In genomic region chr13:76844629-76845255, GRCm38 (mm10) we compare ENCODE assay signal across 8 mouse cellular contexts.
DNase-seq lines count a peak whose midpoint lies in the region; ATAC-seq and TF ChIP-seq lines count a peak whose summit lies in the region.

No protein-coding gene starts in this region.

- H3K9me3 ChIP-seq in hindbrain, embryonic 10.5 days: no peaks in the 10 kb centered on the region
- H3K9me3 ChIP-seq in midbrain, embryonic 11.5 days (ENCODE audit: control insufficient read depth, low read length): no peaks in the 10 kb centered on the region

- WGBS in hindbrain, embryonic 10.5 days: 55% methylated on average over 8 of the region's 8 CpGs
- WGBS in midbrain, embryonic 11.5 days: 55% methylated on average over 8 of the region's 8 CpGs

- H3K4me2 ChIP-seq in midbrain, embryonic 11.5 days: no peak overlapping the region

- intact Hi-C loops in left cerebral cortex, adult 2 months (cut with DNase I): loop anchor here (10.0 kb wide), 1 partner anchor 1340 kb away; no protein-coding TSS in a partner anchor

- H3K4me3 ChIP-seq in hindbrain, embryonic 10.5 days: no peak overlapping the region
- no peak overlapping the region for H3K4me3 ChIP-seq in left cerebral cortex, adult 2 months
- no peak overlapping the region for H3K4me3 ChIP-seq in midbrain, embryonic 11.5 days (ENCODE audit: low read depth, low read length)

- no peak overlapping the region for H3K27ac ChIP-seq in hindbrain, embryonic 10.5 days
- H3K27ac ChIP-seq in left cerebral cortex, adult 2 months: 0 out of 2 replicates have a peak overlapping the region, but pooled peaks have one; percentile 8
- no peak overlapping the region for H3K27ac ChIP-seq in midbrain, embryonic 11.5 days (ENCODE audit: low read depth, low read length)

- H3K27me3 ChIP-seq in hindbrain, embryonic 10.5 days (ENCODE audit: insufficient read depth, poor library complexity, severe bottlenecking): no peaks in the 10 kb centered on the region
- no peaks in the 10 kb centered on the region for H3K27me3 ChIP-seq in midbrain, embryonic 11.5 days (ENCODE audit: control insufficient read depth, insufficient read depth, low read length)

- DNase-seq in MEL-GATA-1-ER (ENCODE audit: extremely low read depth, low read depth): peak; percentile 50
- peak; percentile 78 for DNase-seq in adrenal gland, postnatal 14 days
- DNase-seq in embryo, embryonic 11.5 days (ENCODE audit: low read depth, low spot score): peak; percentile 60
- peak; percentile 73 for DNase-seq in hindbrain, embryonic 10.5 days (ENCODE audit: low spot score)
- peak; percentile 38 to 71 for DNase-seq in left cerebral cortex, adult 2 months (ENCODE audit: extremely low spot score in 1 of 2, low spot score in 2 of 2)
- peak; percentile 94 for DNase-seq in midbrain, embryonic 11.5 days (ENCODE audit: low spot score, missing footprints)
- peak; percentile 75 for DNase-seq in right cerebral cortex, postnatal 4 days
- peak; percentile 24 for DNase-seq in yolk sac, embryonic 10.5 days (ENCODE audit: low spot score)

- no peak overlapping the region for H3K9ac ChIP-seq in midbrain, embryonic 11.5 days (ENCODE audit: low read length)

- TF ChIP-seq CTCF in left cerebral cortex, adult 2 months (IDR thresholded peaks at IDR 0.05): peak; percentile 95

- peak; percentile 70 for ATAC-seq in midbrain, embryonic 11.5 days (ENCODE audit: low FRiP score)

- peaks cover 8% of the 10 kb centered on the region; the same call in 1 of the 2 replicates for H3K4me1 ChIP-seq in hindbrain, embryonic 10.5 days (replicated peaks)
- H3K4me1 ChIP-seq in midbrain, embryonic 11.5 days (ENCODE audit: control insufficient read depth, insufficient read depth, low read length): peaks cover 5% of the 10 kb centered on the region; the same call in 1 of the 2 replicates

- H3K36me3 ChIP-seq in hindbrain, embryonic 10.5 days: no peaks in the 10 kb centered on the region
- no peaks in the 10 kb centered on the region for H3K36me3 ChIP-seq in midbrain, embryonic 11.5 days (ENCODE audit: control insufficient read depth, insufficient read depth, low read length)

Comparison
In these comparisons a context has a peak if more than half of its experiments do, and no peak if none do; other contexts are left out.
1. DNase-seq: peak in every context shown above with its lines; median percentile 94 in midbrain, embryonic 11.5 days; 78 in adrenal gland, postnatal 14 days; 75 in right cerebral cortex, postnatal 4 days; 73 in hindbrain, embryonic 10.5 days; 60 in embryo, embryonic 11.5 days; 54 in left cerebral cortex, adult 2 months; 50 in MEL-GATA-1-ER; 24 in yolk sac, embryonic 10.5 days.